Mouse (Mus musculus): Measurements from ENCODE around the gene Cnr2. TPM values are rescaled to one million over a fixed set of nuclear protein-coding genes. Genes with fewer than 3 reads are reported as not detected.

The Cnr2 gene
- total RNA-seq, 2 experiments from 2014 or later = 0.12 to 0.16 TPM

GRCm38 (mm10) chr4:135900008-135900407 is 4.8 kb downstream of the Cnr2 start:
- intact Hi-C loops (cut with DNase I) = no loop called here
- no peak for DNase-seq

GRCm38 (mm10) chr4:135902606-135903242 is 7.5 kb downstream of the Cnr2 start:
- intact Hi-C loops (cut with DNase I) = no loop called here
- no peak for DNase-seq

DNA sequence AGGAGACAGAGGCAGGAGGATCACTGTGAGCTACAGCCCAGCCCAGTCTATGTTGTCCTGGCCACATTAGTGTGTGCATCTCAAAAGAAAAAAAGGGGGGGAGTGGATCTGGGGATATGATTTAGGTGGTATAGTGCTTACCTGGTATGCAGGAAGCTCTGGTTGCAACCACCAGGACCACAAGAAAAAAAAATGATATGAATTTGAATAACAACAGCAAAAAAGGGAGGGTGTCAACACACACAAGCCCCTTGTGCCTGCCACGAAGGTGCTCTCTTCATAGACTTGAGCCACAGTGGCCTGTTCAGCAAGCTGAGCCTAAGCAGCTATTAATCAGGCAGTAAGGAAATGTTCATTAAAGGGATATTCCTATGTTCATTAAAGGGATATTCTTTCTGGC is 9.6 kb downstream of the Cnr2 start:
- intact Hi-C loops (cut with DNase I) = no loop called here
- no peak for DNase-seq

- DNase-seq = no peak
- intact Hi-C loops (cut with DNase I) = no loop called here
These were observed 11.4 kb downstream of the Cnr2 start for GRCm38 (mm10) chr4:135906633-135907032.

GRCm38 (mm10) chr4:135909326-135910066 is 14.3 kb downstream of the Cnr2 start:
- DNase-seq = no peak
- intact Hi-C loops (cut with DNase I) = no loop called here

DNA sequence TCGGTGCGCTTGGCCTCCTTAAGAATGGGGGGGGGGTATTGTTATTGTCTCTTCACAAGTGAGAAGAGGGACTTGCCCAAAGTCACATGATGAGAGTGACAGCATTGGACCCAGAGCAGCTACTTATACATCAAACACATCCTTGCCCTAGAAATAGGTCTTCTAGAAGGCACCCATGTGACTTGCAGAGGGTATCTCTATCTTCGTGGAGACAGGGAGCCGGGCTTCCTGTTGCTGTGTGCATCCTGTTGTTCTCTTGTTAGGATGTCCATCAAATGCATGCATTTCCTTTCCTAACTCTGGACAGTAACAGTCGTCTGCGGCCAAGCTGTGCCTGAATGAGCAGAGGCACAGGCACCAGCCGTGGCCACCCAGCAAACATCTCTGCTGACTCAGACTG is 16.3 kb downstream of the Cnr2 start:
- intact Hi-C loops (cut with DNase I) = no loop called here
- DNase-seq = no peak

DNA sequence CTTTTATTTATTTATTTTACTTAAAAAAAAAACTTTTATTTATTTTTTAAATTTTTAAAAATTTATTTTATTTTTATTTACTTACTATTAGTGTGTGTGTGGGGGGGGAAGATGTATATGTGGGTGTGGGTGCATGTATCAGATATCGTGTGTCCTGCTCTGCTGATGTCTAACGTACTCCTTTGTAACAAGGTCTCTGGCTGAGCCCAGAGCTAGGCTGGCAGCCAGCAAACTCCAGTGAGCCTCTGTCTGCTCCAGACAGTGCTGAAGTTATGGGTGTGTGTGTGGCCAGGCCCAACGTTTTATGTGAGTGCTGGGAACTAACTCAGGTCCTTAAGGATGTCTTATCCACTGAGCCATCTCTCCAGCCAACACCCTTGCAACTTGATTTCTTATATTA is 17.0 kb downstream of the Cnr2 start:
- intact Hi-C loops (cut with DNase I) = no loop called here
- DNase-seq = peak; percentile 53

- intact Hi-C loops (cut with DNase I) = no loop called here
- DNase-seq = peak; percentile 86
These were observed 17.6 kb downstream of the Cnr2 start for GRCm38 (mm10) chr4:135912835-135913234.

DNA sequence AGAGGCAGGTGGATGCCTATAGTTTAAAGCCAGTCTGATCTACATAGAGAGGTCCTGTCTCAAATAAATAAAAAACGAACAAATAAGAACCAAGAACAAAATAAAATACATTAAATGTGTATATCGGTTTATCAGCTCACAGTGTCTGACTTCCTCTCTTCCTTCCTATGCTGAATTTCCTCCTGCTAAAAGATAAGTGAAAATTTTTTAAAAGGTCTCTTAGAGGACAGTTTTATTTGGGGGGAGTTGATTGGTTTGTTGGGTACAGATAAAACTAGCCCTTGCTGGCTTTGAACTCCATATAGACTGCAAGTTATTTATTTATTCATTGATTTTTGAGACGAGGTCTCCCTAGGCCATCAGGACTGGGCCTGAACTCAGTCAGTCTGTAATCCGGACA is 18.2 kb downstream of the Cnr2 start:
- intact Hi-C loops (cut with DNase I) = no loop called here
- DNase-seq = no peak

- intact Hi-C loops (cut with DNase I) = no loop called here
- no peak for DNase-seq
These were observed 23.6 kb downstream of the Cnr2 start for GRCm38 (mm10) chr4:135918635-135919279.

DNA sequence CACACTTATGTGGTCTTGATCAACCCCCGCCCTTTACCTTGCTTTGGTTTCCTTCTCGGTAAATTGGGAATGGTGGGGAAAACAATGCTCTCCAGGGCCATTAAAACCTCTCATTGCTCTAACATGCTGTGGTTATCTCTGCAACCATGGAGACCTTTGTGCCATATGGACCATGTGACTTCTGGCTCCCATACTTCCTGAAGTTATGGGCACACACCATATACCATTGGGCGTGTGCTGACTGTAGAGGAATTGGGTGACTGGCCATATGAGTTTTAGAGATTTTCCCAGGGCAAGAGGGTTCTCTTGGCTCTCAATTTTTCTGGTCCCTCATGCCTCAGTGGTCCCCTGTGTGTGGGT is 24.1 kb downstream of the Cnr2 start:
- DNase-seq = no peak
- intact Hi-C loops (cut with DNase I) = no loop called here

- peak; percentile 98 for DNase-seq
- intact Hi-C loops (cut with DNase I) = no loop called here
These were observed 25.4 kb downstream of the Cnr2 start, which contains the start of gene Fuca1 for GRCm38 (mm10) chr4:135920304-135921241. Fuca1 (plus strand) TSS chr4:135920735.

- DNase-seq = peak; percentile 24
- intact Hi-C loops (cut with DNase I) = no loop called here
These were observed 26.3 kb downstream of the Cnr2 start for GRCm38 (mm10) chr4:135921257-135922120.

DNA sequence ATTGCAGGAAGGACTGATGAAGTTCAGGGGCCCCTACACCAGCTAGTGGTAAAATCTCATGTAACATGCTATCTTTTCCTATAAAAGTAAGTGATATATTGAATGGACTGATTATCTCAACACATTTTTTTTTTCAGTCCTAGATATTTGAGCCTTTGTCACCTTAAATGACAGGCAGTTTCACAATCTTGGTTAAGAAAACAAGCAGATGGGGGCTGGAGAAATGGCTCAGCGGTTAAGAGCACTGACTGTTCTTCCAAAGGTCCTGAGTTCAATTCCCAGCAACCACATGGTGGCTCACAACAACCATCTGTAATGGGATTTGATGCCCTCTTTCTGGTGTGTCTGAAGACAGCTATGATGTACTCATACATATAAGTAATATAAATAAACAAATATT is 27.0 kb downstream of the Cnr2 start:
- no peak for DNase-seq
- intact Hi-C loops (cut with DNase I) = no loop called here

DNA sequence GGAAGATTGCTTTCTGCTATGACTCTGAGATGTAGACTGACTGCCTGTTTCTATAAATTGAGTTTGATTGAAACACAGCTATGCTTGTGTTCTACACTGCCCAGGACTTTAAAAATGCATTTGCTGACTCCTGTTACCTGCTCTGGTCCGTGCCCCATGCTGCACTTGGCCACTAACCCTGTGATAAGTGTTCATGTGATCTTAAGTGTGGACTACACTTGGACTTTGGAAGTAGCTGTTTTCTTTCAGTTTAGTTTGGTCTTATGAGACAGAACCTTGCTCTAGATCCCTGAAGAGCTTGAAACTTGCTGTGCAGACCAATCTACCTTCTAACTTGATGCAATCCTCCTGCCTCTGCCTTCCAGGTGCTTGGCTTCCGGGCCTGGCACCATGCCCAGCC is 29.2 kb downstream of the Cnr2 start:
- DNase-seq = no peak
- intact Hi-C loops (cut with DNase I) = no loop called here

DNA sequence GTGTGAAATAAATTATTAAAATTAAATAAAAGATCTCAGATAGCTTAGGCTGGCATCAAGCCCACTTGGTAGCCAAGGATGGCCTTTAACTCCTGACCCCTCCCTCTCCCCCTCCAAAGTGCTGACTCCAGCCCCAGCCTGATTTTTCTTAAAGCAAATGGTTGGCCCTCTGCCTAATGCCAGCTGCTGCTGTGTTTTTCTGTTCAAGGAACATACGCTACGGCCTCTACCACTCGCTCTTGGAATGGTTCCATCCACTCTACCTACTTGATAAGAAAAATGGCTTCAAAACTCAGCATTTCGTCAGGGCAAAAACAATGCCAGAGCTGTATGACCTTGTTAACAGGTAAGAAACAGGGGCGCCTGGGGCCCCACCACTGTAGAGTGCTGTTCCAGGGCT is 30.1 kb downstream of the Cnr2 start:
- intact Hi-C loops (cut with DNase I) = no loop called here
- DNase-seq = peak; percentile 28

DNA sequence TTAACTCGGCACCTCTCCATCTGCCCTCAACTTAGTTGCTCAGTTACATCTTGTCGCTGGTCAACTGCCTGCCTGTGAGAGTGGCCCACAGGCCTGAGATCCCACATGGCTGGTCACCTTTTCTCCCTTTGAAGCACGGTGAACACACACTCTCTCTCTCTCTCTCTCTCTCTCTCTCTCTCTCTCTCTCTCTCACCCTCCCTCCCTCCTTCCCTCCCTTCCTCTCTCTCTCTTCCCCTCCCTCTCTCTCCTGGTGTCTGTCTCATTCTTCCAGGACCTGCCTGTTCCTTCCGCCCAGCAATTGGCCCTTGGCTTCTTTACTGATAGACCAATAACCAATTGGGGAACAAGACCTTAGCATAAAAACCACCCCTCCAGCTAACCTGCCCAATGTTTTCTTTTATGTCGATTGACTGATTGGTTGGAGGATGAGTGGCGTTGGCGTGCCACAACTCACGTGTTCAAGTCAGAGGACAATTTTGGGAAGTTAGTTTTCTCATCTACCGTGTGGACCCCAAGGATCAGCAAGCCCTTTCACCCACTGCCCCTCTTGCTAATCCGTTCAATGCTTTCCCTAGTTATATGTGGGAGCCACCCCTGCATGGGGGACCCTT is 31.1 kb downstream of the Cnr2 start:
- intact Hi-C loops (cut with DNase I) = no loop called here
- no peak for DNase-seq

DNA sequence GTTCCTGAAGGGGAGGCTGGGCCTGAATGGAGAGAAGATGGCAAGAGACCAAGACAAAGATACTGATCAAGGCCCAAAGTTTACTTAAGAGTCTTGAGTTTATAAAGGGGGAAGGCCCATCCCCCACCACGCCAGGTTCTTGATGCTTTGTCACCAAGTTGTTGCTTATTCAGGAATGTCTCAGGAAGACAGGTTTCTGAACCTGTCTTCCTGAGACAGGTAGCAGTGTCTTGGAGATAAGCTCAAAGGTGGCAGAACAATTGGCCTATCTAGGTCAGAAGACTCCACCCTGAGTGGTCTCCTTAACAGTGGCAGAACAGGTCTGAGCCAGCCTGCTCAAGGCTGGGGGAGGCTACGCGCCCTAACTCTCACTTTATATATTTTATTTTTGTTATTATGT is 31.7 kb downstream of the Cnr2 start:
- DNase-seq = no peak
- intact Hi-C loops (cut with DNase I) = no loop called here

- intact Hi-C loops (cut with DNase I) = no loop called here
- DNase-seq = no peak
These were observed 33.2 kb downstream of the Cnr2 start for GRCm38 (mm10) chr4:135928376-135928775.

GRCm38 (mm10) chr4:135929405-135929804 is 34.2 kb downstream of the Cnr2 start:
- intact Hi-C loops (cut with DNase I) = no loop called here

More at GRCm38 (mm10) chr4:135929405-135929804, 34.2 kb downstream of the Cnr2 start:
- DNase-seq = no peak

Data from left cerebral cortex, postnatal 4 days (tissue).